Mouse (Mus musculus) 3134 (cell line): ENCODE results near the gene Gabarapl2.
A peak's percentile ranks its signal among the peaks of the same experiment; 100 is the strongest.
"Not testable (repeated sequence)": the region's sequence is repeated elsewhere in the genome, so short reads cannot be mapped to it uniquely, and the experiment has no call there.

Experiments
- DNase-seq: peaks from one replicate; pipeline ENCODE4 v3.0.0-alpha.2; 2011; ENCODE audit warnings: low spot score; ENCODE audit not compliant: insufficient read length; ENCODE audit errors: extremely low read depth

Gene Gabarapl2

DNA sequence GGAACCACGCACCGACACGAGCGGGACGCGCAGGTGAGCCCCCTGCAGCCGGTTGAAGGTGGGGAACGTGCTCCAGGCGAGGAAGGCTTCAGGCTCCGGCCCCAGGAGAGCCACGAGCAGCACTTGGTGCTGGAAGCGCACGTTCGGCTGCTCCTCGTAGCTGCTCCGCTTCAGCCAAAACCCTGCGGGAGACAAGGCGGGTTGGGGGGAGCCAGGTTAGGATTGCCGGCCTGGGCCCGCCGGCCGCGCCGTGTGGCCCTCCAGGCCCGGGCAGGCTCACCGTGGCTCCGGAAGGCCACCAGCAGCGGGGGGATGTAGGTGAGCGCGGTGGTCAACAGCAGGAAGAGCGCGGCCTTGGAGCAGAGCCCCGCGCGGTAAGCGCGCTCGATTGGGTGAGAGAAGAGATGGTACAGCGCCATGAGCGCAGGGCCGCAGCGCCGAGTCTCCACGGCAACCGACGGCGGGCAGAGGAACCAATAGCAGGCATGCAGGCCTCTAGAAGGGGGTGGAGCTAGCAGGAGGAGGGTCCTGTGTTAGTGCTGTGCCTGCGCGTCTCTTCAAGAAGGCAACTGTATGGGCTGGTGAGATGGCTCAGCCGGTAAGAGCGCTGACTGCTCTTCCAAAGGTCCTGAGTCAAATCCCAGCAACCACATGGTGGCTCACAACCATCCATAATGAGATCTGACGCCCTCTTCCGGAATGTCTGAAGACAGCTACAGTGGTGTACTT, 7.0 kb upstream of the Gabarapl2 start, which contains the start of gene Tmem231:
Gene Tmem231 (minus strand): TSS at position 534 of the 729 bp plus-strand sequence.
- DNase-seq = peak; percentile 90

DNA sequence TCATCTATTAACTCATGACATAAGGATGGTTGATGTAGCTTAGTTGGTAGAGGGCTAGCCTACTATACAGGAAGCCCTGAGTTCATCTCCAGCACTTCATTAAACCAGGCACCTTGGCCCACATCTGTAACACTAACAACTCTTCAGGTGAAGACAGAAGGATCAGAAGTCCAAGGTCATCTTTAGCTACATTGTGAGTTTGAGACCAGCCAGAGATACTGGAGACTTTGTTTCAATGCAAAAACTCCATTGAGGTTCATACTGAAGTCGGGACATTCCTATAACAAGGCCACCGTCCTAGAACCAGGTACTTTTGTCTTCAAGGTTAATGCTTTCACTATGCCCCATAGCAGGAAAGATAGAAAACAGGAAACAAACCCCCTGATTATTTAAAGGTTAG, 6.3 kb upstream of the Gabarapl2 start:
- no peak for DNase-seq

DNA sequence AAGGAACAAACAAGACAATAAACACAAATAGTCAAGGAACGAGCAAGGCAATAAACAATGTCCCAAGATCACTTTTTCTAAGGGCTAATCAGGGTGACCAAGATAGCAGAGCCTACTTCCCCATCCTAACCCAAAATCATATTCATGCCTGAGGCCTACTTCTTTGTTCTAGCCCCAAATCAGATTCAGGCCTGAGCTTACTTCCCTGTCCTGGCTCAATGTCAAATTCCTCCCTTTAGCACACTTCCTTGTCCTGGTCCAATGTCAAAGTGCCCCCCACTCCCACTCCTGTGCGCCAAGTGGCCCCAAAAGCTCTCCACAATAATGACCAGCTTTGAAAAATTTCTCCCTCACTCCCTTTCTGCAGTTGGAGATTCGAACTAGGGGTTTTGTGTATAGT, 3.3 kb upstream of the Gabarapl2 start:
- DNase-seq = no peak

DNA sequence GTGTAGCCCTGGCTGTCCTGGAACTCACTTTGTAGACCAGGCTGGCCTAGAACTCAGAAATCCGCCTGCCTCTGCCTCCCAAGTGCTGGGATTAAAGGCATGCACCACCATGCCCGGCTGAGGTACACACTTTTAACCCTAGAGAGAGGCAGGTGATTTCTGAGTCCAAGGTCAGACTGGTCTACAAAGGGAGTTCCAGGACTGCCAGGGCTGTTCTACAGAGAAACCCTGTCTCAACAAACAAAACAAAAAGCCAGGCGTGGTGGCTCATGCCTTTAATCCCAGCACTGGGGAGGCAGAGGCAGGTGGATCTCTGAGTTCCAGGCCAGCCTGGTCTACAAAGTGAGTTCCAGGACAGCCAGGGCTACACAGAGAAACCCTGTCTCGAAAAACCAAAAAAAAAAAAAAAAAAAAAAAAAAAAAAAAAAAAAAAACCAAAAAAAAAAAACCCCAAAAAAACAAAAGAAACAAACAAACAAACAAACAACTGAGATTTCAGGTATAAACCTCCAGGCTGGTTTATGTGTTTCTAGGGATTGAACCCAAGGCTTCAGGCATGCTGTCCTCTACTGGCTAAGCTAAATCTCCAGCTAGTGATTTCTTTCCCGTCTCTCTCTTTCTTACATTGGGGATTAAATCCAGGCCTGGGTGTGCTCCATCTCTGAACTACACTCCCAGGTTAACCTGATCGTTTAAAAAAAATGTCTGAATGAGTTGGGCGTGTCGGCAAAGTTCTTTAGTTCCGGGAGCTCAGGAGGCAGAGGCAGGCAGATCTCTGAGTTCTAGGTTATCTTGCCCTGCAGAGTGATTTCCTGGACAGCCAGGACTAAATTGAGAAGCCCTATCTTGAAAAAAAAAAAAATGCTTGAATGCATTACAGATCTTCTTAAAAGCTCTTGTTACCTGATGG, 2.2 kb upstream of the Gabarapl2 start:
- DNase-seq = not testable (repeated sequence)

DNA sequence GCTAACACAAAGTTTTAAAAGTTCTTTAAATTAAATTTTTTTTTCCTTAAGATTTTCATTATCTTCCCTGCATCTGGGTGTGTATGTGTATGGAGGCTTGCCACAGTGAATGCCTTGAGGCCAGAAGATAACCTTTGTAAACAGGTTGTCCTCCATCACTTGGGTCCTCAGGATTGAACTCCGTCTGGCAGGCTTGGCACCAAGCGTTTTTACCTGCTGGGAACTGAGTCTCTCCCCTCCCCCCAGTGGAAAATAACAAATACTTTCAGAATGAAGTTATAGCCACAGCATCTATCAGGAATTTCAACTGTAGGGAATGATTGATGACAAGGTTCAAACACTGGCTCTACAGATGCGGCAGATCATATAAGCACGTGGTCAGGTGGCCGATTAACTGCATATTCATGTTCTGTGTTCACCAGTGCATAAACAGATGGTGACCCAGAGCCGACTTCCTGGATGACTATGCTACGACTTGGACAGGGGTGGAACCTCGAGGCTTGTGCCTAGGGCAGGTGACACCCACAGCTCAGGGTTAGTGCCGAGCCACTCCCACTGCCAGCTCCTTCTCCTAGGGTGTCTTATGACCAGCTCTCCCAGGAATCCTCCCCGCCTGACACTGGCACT, 874 bp upstream of the Gabarapl2 start:
- peak; percentile 77 for DNase-seq

DNA sequence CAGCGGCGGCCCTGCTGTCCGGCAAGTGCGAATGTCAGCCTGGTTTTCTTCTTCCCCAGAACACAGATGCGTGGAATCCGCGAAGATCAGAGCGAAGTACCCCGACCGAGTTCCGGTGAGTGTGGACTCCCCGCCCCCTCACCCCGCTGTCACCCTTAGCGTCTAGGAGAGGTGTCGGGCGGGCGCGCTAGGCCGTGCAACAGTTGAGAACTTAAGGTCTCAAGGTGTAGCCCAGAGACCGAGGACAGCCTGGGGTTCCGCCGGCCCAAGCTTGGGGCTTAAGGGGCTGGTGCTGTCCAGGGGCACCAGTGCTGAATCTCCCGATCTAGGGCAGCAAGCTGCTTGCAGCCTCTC, 575 bp downstream of the Gabarapl2 start:
- peak; percentile 40 for DNase-seq

DNA sequence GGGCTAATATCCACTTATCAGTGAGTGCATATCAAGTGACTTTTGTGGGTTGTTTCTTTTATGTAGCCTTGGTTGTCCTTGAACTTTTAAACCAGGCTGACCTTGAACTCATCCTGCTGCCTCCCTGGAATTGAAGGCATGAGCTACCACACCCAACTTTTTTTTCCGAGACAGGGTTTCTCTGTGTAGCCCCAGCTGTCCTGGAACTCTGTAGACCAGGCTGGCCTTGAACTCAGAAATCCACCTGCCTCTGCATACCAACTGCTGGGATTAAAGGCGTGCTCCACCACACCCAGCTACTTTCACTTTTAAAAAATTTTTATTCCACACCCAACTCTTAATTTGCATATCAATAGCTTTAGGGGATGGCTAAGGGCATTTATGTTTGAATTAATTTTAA, 3.0 kb downstream of the Gabarapl2 start:
- DNase-seq = no peak

DNA sequence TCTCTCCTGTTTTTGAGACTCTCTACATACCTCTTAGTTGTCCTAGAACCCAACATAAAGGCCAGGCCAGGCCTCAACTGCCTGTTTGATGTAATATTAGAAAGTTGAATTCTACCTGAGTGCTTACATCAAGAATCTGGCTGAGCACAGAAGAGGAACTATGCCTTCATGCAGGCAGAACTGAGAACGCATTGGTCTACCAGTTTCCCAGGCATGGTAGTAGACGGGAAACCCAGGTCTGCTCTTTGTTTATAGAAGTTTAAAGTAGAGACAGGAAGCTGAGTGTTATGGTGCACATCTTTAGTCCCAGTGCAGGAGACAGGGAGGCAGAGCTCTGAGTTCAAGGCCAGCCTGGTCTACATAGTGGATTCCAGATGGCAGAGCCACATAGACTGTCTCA, 6.6 kb downstream of the Gabarapl2 start:
- DNase-seq = no peak

DNA sequence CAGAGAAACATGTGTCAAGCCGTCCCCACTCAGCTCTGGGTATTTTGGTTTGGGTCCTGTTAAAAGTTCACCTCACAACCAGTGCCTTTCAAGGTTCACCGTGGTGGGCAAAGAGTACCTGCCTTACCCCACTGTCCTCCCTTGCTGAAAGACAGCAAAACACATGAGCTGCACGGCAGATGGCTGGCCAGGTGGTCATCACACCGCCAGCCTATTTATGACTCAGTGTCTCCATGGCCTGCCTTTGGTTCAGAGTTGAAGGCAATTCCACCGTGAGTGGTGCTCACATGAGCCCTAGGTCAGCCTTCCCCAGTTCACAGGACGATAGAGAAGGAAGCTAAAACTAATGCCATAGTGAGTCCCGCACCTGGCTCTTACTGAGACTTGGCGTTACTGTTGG, 7.5 kb downstream of the Gabarapl2 start:
- DNase-seq = no peak

DNA sequence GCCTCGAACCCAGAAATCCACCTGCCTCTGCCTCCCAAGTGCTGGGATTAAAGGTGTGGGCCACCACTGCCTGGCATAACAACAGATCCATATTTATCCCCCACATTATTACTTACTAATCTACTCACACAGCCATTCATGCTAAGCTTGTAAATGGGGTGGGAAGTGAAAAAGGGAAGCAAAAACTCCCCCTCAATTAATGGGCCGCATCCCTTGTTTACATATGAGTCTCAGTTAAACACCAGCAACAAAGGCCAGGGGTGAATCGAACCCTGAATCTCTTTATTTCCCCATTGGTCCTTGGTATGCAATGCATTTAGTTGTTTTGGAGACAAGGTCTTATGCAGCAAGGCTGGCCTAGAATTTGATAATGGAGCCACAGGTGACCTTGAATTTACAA, 10.3 kb downstream of the Gabarapl2 start:
- DNase-seq = no peak

DNA sequence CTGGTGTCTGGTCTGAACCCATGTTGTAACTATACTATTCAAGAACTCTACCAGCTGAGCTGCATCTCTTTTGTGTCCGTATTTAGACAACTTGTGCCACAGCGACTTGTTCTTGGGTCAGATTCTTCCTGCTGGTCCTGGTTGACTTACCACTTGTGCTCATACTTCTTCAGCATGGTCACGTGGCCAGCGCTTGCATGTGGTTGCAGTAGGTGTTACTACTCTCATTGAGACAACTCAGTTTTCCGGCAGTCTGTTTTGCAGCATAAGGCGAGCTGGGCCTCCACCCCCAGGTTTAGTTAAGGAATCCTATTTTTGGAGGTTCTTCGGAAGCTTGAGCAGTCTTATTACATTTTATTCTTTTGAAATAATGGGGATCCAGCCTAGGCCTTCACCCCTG, 10.8 kb downstream of the Gabarapl2 start:
- DNase-seq = no peak

DNA sequence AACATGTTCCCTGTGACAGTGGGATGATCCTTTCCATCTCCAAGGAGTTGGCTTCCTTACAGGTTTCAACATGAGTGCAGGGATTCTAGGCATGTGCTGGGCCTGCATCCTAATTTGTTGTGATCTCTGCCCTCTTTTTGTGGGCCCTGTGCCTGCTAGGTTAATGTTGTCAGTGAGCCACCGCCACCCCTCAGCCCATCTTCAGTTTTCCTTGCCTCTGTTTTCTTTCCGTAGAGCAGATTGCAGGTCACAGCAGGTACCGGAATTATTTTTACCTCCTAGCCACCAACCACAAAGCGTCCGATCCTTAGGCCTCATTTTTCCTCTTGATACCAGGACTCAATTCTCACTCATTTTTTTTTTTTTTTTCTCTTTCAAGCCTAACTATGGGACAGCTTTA, 11.4 kb downstream of the Gabarapl2 start:
- no peak for DNase-seq

DNA sequence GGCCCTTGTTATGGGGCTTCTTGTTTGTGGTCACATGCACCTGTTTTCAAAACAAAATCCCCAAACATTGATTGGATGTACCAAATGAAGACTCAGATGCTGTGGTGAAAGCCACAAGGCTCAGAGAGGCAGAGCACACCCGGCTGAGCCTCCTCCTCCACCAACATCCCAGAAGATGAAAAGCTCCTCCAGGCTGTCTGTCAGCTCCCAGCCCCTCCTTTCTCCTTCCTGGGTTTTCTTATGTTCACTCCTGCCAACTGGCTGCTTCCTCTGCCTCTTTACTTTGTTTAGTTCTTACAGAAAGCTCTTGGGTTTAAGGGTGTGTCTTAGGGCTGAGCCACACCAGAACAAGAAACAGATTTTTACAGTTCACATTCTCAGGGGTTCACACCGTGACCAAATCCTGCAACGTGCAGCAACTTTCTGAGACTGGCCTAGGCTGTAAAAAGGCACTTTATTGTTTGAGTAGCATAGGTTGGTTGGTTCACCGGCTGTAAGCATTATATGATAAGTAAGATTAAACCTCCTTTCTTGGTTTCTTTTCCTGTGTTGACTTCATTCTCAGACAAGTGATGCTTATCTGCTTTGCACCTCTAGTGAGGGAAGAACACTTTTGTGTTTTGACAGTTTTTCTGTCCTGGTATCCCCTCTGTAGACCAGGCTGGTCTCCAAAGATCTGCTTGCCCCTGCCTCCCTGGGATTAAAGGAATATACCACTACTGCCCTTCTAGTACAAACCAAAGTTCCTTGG, 14.5 kb downstream of the Gabarapl2 start:
- DNase-seq = no peak

DNA sequence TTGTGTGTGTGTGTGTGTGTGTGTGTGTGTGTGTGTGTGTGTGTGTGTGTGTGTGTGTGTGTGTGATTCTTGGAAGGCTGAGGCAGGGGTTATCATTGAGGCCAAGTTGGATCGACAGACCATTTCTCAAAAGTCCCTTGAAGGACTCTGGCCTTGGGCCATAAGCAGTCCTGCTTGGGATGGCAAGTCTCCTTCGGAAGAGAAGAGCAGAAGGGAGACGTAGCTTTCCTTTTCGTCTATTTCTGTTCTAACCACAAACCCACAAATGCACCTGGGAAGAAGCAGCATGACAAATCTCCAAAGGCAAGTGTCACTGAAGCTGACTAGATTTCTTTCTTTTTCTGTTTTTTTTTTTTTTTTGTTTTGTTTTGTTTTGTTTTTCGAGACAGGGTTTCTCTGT, 15.4 kb downstream of the Gabarapl2 start:
- DNase-seq = no peak

DNA sequence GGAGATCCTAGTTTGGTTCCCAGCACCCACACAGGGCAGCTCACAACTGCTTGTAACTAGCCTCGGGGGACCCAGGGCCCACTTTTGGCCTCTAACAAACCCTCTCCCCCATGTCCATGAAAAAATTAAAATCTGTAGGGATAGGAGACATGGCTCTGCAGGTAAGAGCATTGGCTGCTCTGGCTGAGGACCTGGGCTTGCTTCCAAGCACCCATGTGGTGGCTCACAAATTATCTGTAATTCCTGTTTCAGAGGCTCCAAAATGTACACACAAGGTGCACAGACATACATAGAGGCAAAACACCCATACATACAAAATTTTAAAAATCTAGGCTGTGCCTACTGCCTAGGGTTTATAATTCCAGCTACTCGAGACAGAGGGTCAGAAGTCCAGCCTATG, 16.7 kb downstream of the Gabarapl2 start:
- no peak for DNase-seq

DNA sequence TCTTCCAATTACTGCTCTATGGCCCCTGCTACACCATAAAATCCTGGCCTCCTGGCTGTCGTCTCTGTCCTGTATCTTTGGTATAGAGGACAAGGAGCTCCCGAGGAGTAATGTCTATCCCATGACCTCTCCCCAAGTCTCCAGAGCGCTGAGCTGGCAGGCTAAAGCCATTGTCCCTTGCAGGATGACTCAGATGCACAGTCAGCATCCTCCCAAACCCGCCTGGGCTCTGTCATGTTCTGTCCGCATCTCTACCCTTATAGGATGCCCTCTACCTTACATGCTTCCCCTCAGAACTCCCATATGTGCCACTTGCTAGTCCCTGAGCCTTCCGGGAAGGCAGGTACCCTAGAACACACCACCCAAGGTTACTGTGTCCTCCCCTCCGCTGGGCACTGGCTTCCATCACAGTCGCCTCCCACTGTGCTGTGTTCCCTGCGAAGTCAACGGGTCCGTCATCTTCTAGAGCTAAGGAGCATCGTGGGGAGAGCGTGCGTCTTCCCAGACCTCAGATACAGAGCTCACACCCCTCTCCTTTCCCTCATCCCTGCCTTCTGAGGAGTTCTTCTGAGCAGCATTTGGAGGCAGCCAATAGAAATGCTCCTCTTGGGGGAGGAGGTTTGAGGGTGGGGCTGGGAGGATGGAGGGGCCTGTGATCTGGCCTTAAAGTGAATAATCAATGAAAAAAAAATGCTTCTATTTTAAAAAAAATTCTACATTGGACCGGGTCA, 20.3 kb downstream of the Gabarapl2 start:
- no peak for DNase-seq

DNA sequence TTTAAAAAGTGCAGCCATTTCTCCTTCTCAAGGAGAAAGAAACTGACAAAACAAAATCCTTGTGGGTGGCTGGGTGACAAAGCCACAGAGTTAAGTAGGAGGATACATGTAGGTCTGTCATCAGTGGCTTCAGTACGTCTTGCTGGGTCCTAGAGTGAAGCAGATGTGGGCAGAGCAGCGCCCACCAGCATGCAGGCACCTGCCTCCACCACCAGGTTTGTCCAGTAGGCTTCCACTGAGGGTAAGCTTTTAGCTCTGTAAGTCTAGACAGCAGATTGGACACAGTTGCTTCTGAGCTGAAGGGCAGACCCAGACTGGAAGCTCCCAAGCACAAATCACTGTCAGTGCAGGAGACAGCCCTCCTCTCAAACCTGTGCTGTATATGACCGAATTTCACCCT, 20.8 kb downstream of the Gabarapl2 start:
- no peak for DNase-seq

DNA sequence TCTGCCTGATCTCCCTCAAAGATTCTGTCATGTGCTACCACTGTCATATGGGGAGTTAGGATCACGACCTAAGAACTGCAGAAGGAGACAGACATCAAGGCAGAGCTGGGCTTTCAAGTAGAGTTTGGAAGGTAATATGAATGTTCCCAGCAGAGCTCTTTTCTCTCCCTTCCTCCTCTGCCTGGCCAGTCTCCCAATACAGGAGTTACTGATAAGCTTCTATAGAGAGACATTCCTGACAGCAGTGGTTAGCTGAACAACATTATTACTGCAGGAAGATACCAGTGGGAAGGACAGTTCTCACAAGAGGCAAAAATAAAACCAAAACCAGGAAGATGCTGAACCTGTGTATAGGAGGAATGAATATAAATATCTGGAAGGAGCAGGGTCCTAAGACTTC, 22.1 kb downstream of the Gabarapl2 start:
- DNase-seq = no peak

DNA sequence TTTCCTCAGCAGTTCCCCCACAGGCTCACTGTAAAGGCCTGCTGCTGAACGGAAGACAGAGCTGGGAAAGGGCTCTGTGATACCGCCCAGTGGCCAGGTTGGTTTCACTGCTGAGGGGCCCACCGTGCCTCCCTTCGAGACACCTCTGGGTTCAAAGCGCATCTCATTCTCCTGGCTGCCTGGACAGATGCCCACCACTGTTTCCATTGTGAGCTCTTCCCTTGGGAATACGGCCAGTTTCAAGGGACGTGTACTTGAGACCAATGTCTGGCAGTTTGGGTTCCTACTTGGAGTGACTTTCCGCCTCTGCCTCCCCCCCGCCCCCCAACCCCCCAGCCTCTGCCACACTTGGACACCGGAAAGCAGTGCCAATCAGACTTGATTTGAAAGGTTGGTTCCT, 22.6 kb downstream of the Gabarapl2 start:
- no peak for DNase-seq

DNA sequence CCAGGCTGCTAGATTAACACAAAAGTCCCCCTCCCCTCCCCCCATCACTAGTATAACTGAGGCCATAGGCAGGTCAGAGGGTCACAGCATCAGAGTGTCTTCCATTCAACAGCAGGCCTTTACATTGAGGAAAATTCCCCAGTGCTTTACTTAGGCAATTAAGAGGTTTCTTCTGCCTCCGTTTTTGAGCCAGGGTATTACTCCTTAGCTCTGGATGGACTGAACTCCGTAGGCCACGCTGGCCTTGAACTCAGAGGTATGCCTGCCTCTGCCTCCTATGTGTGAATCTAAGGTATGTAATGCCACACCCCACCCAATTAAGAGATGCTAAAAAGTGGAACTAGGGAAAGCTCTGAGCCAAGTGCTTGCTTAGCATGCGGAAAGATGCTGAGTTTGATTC, 23.0 kb downstream of the Gabarapl2 start:
- no peak for DNase-seq
